Mouse (Mus musculus): ENCODE results near the gene 4933427D14Rik. TPM values are rescaled to one million over a fixed set of nuclear protein-coding genes. Genes with fewer than 3 reads are reported as not detected.

The 4933427D14Rik gene
- polyA plus RNA-seq, 1 experiment, result 19.4 TPM

DNA sequence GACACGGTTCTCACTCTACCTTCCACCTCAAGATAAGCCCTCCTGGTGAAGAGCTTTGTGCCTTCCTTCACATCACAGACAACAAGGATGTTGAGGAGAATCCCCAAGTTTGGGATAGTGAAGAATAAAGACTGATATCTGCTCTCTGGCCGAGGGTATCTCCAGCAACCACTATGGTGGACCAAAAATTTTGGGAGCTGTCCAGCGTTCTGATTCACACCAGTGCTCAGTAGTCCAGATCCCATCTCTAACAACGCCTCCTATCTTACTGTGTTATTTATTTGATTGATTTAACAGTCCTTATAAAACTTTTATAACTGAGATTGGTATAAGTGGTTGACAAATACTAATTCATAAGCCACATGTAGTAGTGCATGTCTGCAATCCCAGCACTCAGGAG, 94.0 kb downstream of the 4933427D14Rik start:
- Histone ChIP-seq H3K27me3 (ENCODE audit: control insufficient read depth, insufficient read depth, low read length) (no peaks in the 10 kb centered on the region), H3K4me1 (ENCODE audit: control insufficient read depth, insufficient read depth, low read length) (peaks cover 3% of the 10 kb centered on the region), H3K27ac (ENCODE audit: insufficient read depth, low read length) (no peak overlapping the region), H3K4me3 (replicated peaks; ENCODE audit: insufficient read depth, low read depth, low read length) (no peak overlapping the region)
- WGBS, result 57% methylated on average over 4 of the region's 4 CpGs
- DNase-seq, result no peak
- no peak for TF ChIP-seq CTCF (IDR thresholded peaks at IDR 0.05; ENCODE audit: borderline replicate concordance, insufficient read depth, low read depth, low read length)
- TF ChIP-seq POLR2A (IDR thresholded peaks at IDR 0.05; ENCODE audit: borderline replicate concordance, insufficient read depth, low read length), result no peak

DNA sequence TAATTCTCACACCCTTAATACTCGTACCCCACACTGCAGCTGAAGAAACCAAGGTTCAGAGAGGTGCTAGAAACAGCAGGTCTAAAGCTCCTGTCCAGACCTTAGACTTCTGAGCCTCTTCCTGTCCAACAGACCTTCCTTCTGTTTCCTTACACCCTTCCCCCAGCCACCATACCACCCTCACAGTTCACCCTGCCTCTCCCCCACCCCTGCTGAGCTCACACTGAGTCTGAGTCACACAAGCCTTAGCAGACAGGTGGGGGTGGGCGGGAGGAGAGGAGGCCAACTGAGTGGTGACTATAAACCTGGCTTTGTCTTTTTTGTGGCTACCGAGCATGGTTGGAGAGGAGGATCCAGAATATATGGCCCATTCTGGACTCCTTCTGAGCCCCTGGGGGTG, 96.5 kb downstream of the 4933427D14Rik start:
- Histone ChIP-seq H3K4me3 (replicated peaks; ENCODE audit: insufficient read depth, low read depth, low read length) (no peak overlapping the region), H3K27ac (ENCODE audit: insufficient read depth, low read length) (no peak overlapping the region), H3K4me1 (ENCODE audit: control insufficient read depth, insufficient read depth, low read length) (peaks cover 3% of the 10 kb centered on the region), H3K27me3 (ENCODE audit: control insufficient read depth, insufficient read depth, low read length) (no peaks in the 10 kb centered on the region; the same call in 1 of the 2 replicates)
- no peak for DNase-seq
- 30% methylated on average over 3 of the region's 3 CpGs for WGBS
- TF ChIP-seq CTCF (IDR thresholded peaks at IDR 0.05; ENCODE audit: borderline replicate concordance, insufficient read depth, low read depth, low read length) (no peak), POLR2A (IDR thresholded peaks at IDR 0.05; ENCODE audit: borderline replicate concordance, insufficient read depth, low read length) (no peak)

DNA sequence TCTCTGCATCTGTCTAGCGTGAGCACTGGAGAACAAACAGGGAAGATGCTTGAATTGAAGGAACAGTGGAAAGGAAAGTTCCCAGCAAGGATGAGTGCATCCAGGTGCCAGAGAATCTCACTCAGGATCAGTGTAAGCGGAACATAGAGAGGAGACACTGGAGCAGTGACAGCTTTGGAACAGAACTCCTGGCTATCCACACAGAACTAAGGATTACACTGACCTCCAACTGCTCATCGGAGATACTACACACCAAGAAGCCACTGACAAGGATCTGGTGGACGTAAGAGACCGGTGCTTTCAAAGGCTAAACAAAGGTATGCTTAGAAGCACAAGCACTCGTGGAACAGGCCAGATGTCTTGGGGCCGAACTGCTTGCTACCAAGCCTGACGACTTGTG, 103.0 kb downstream of the 4933427D14Rik start:
- DNase-seq, result peak in 1 of 2 experiments; percentile 59
- TF ChIP-seq POLR2A (IDR thresholded peaks at IDR 0.05; ENCODE audit: borderline replicate concordance, insufficient read depth, low read length) (no peak), CTCF (IDR thresholded peaks at IDR 0.05; ENCODE audit: borderline replicate concordance, insufficient read depth, low read depth, low read length) (peak; percentile 12; the same call in 1 of the 2 replicates)
- Histone ChIP-seq H3K27me3 (ENCODE audit: control insufficient read depth, insufficient read depth, low read length) (no peaks in the 10 kb centered on the region; the same call in 1 of the 2 replicates), H3K27ac (ENCODE audit: insufficient read depth, low read length) (no peak overlapping the region), H3K4me3 (replicated peaks; ENCODE audit: insufficient read depth, low read depth, low read length) (no peak overlapping the region), H3K4me1 (ENCODE audit: control insufficient read depth, insufficient read depth, low read length) (peaks cover 18% of the 10 kb centered on the region)
- 55% methylated on average over 8 of the region's 8 CpGs for WGBS

Other genes with a start within 250 kb of the 4933427D14Rik start
- 0.28 and 0.30 TPM in 2 replicates for gene Aipl1, start 169.9 kb downstream of the 4933427D14Rik start, polyA plus RNA-seq (2012; rRNA removed)
- 0.08 and 0.32 TPM in 2 replicates for gene Pimreg, start 165.4 kb downstream of the 4933427D14Rik start, polyA plus RNA-seq (2012; rRNA removed)
- 55.9 and 62.9 TPM in 2 replicates for gene Pitpnm3, start 71.7 kb downstream of the 4933427D14Rik start, polyA plus RNA-seq (2012; rRNA removed)
- 2.8 and 3.1 TPM in 2 replicates for gene Gm43951, start 619 bp downstream of the 4933427D14Rik start, polyA plus RNA-seq (2012; rRNA removed)
- gene Txndc17, start 88 bp upstream of the 4933427D14Rik start, polyA plus RNA-seq (2012; rRNA removed), result 51.4 and 62.2 TPM in 2 replicates
- gene Med31, start 8.1 kb upstream of the 4933427D14Rik start, polyA plus RNA-seq (2012; rRNA removed), result 28.5 and 31.7 TPM in 2 replicates
- gene Slc13a5, start 59.8 kb upstream of the 4933427D14Rik start, polyA plus RNA-seq (2012; rRNA removed), result 9.6 TPM in 2 replicates
- gene Xaf1, start 94.2 kb upstream of the 4933427D14Rik start, polyA plus RNA-seq (2012; rRNA removed), result 12.2 and 13.6 TPM in 2 replicates
- not detected in 2 replicates for gene Fbxo39, start 107.0 kb upstream of the 4933427D14Rik start, polyA plus RNA-seq (2012; rRNA removed)
- 1.1 and 2.3 TPM in 2 replicates for gene Tekt1, start 155.0 kb upstream of the 4933427D14Rik start, polyA plus RNA-seq (2012; rRNA removed)
- 1.5 and 1.6 TPM in 2 replicates for gene Smtnl2, start 204.3 kb upstream of the 4933427D14Rik start, polyA plus RNA-seq (2012; rRNA removed)
- 0.14 and 0.15 TPM in 2 replicates for gene Ggt6, start 228.1 kb upstream of the 4933427D14Rik start, polyA plus RNA-seq (2012; rRNA removed)
- 52.5 and 61.3 TPM in 2 replicates for gene Mybbp1a, start 233.9 kb upstream of the 4933427D14Rik start, polyA plus RNA-seq (2012; rRNA removed)